Mouse (Mus musculus) mesoderm, embryonic 11.5 days (tissue): ENCODE data around the gene Rps6ka4.

Experiments
- DNase-seq: peaks from one replicate; pipeline ENCODE4 v3.0.0-alpha.2; 2012; ENCODE audit warnings: low read depth, low spot score

Rps6ka4 gene

DNA sequence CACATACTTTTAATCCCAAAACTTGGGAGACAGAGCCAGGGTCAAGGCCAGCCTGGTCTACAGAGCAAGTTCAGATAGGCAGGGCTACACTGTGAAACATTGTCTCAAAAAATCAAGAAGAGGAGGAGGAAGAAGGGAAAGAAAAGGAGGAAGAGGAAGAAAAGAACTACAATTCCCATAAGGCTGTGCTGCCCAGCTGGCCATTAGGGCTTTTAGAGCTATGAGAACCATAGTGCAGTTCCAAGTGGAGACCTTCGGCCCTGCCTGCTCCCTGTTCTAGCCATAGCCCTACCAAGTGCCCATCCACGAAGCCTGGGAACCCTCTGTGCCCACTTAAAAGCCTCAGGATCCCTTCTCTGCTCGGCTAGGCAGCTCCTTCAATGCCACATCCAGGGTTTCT is 11.1 kb upstream of the Rps6ka4 start:
- DNase-seq, result no peak

DNA sequence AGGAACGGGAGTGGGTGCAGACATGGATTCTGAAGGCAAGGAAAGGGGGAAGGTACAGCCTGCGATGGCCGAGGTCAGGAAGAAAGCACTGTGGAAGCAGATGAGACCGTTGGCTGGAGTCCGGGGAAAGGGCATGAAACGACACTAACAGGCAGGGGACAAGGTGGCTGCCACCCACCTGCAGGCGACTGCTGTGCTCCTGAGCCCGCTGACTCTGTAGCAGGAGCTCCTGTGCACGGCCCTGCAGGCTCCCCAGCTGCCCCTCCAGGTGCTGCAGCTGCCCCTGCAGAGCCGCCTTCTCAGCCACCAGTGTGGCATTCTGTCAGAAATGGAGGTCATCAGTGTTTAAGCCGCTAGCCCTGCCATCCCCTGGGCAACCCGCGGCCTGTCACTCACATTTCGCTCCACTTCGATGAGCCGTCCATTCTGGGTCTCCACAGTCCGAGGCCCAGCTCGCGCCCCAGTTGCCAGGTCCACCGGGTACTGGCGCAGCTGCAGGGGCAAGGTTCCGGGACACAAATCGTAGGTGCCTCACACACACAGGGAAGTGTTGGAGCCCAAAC is 9.2 kb upstream of the Rps6ka4 start:
- DNase-seq, result no peak

DNA sequence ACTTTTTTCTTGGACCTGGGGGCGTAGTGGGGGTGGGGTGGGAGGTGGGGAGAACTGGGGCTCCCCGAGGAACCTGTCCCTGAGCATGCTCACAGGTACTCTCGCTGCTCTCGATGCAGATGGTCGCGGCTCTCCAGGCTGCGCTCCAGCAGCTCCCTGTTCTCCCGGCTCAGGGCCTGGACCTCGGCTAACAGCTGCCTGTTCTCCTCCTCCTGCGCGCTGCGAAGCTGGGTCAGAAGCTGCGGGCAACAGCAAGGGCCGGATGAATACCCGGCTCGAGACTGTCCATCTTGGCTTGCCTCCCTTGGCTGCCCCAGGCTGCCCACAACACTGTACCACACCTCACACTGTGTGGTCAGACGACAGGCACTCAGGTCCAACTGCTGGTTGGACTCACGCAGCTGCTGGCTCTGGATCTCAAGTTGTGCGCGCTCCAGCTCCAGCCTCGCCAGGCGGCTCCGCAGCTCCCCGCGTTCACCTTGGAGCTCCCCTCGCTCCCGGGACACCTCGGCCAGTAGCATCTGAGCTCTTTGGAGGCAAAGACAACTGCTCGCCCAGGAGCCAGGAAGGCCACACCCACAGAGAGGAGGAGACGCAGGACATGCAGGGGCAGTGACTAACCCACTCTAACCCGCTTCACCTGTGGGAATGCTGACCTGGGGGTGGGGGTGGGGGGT is 7.5 kb upstream of the Rps6ka4 start:
- no peak for DNase-seq

DNA sequence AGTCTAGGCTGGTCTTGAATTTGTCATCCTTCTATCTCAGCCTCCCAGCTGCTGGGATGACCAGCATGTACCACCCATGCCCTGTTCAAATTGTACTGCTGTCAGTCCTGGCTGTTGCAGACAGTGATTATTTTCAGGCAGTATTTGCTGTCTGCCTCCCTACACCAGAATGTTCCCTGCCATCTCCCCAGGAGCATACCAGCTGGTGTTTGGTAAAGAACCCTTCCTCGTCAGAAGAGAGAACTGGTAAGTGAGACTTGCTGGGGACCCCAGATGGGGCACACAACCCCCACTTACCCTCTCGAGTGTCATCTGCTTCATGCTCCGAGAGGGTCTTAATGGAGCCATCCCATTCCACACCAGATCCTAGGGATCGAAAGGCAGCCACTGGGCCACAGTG is 5.6 kb upstream of the Rps6ka4 start:
- DNase-seq, result no peak

DNA sequence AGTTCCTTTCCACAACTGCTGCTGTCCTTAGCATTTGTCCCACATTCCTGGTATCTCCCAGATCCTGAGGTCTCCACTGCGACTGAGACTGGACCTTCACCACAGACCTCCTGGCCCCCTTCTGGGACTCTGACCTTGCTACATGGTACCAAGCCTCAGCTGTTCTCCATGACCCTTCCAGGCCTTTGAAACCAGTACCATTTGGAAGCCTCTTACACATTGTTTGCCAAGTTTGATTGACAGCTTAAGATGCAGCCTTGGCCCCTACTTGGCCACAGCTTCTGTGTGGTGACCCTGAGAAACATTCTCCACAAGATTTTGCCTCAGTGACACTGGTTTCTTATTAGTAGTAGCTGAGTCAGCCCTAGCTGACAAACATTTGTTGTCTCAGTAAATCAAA is 1.9 kb upstream of the Rps6ka4 start:
- no peak for DNase-seq

DNA sequence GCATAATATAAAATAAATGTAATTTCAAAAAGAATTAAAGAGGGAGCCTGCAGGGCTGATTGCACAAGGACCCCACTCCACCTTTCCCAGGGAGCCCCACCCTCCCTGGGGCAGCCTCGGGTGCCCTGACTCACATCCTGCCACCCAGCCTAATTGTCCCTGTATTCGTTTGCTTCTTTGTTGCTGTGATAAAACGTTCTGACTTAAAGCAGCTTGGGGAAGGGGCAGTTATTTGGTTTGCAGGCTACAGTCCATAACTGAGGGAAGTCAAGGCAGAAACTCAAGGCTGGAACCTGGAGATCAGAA is 809 bp upstream of the Rps6ka4 start:
- no peak for DNase-seq

DNA sequence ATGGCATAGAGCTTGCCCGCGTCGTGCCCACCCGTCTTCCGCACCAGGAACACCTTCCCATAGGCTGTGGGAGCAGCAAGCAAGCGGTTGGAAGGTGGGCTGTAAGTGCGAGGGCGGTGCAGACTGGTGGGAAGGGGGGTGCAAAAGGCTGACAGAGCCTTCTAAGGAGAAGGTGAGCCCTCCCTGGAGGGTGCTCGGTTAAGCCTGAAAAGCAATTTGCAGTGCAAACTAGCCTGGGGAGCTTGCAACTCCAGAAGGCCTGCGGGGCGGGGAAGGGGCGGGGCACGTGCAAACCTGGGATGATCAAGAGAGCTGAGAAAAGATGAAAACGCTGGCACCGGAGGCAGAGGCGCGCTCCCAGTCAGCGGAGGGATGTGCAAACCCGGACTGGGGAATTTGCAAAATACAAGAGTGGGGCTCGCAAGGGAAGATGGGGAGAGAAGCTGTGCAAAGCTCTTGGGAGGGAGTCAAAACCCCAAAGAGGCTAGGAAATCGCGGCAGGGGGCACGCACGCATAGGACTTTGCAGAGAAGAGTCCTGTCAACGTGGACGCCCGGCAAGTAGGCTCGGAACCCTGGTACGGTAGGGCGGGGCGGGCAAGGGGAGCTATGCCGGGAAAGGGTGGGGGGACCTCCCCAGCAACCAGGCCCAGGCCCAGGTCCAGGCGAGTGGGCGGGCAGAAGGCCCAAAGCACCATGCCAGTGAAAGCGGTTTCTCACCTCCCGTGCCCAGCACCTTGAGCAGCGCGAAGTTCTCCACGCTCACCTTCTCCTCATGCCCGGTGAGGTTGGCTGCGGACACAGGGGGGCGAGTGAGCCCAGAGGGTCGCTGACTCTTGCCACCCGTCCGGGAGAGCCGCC is 591 bp downstream of the Rps6ka4 start:
- DNase-seq, result no peak

DNA sequence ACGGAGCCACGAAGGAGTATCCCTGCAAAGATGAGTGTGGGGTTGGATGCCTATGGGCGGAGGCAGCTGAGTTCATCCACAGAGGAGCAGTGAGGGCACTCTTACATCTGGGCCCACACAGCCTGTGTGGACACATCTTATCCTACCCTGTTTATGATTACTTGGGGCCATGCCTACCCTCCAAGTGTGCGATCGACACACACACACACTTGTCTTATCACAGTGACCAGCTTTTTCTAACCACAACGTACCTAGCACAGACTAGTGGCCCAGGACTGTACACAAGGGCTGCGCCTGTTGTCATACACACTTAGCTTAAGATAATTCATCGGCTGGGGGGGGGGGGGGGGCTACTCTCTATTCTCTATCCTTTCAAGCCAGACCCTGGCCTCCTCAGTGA is 8.1 kb downstream of the Rps6ka4 start:
- DNase-seq, result no peak

DNA sequence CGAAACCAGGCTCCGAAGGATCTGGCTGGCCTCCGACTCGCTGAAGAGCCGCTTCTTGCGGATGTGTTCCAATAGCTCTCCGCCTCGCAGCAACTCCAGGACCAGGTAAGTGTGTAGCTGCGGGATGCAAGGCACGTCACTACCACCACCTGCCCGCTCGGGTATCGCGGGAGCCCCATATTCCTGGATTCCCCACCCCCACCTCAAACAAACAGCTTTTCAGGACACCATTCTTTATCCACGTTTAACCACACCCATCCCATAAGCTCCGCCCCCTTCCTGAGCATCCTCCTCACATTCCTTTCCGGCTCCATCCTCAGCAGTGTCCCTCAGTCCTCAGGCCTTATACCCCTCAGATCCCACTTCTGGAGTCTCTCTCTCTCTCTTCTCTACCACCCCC is 9.1 kb downstream of the Rps6ka4 start:
- no peak for DNase-seq

DNA sequence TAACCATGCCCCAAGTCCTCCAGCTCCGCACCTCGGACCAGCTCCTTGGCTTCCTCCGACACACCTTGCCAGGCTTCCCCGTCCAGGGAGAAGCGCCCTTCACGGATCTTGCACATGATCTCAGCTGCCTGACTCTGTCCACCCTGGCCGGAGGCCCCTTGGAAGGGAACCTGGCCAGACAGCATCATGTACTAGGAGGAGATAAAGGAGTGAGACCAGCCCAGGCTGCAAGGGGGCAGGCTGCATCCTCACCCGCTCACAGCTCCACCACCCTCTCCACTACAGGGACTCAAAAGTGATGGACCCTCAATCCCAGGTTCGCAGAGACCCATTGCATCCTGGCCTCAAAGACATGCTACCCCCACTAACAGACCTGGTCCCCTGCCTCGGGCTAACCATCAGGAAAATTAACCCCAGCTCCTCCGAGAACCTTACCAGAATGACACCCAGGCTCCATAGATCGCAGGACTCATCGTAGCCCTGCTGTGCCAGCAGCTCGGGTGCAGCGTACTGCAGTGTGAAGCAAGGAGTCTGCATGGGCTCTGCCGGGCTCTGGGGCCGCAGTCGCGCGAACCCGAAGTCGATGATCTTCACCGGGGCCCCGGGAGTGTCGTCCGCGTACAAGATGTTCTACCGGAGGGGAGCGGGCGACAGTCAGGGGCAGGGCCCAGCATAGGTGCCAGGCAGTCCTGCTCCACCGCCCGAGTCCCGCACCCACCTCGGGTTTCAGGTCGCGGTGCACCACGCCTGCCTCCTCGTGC is 9.7 kb downstream of the Rps6ka4 start:
- DNase-seq, result no peak

DNA sequence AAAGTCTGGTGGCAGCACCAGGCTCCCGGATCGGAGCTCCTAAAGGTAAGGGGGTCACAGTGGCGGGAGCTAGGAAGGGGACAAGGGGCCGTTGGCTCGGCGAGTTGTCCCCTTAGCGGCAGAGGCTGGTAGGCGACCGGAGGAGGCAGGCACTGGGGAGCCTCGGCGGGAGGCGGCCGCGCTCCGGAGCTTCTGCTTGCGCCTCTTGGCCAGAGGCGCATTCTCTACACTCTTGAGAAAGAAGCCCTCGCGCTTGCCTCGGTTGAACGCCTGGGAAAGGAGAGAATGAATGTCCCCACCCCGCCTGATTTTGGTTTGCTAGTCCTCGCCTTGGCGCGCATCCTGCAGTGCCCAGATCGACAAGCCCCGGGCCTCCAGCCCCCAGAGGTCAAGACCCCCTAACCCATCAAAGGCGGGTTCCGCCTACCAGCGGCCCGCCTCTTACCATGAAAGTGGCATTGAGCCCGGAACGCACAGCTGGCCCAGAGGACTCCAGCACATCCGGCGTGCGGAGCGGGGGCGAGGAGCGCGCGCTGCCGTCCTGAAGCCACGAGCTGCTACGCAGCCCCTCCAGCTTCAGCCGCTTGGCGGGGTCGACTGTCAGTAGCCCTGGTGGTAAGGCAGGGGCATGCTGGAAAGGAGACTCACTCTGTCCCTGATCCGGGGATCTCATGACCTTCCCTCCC is 10.4 kb downstream of the Rps6ka4 start:
- peak; percentile 52 for DNase-seq

DNA sequence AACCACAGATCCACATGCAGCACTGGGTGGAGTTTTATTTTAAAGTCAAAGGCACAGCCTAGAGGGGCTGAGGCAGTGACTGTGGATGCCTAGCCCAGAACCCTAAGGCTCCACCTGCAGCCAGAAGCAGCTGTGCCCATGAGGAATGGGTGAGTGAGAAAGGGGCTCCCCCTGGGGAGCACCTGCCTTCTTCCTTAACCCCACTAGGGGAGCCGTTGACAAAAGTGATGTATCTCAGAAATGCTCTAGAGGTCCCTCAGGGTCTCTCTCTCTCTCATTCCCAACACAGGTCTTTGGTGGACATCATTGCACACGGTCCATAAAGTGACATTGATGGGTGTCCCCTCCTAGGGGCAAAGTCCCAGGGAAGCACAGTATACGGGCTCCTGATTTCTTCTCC is 11.4 kb downstream of the Rps6ka4 start:
- no peak for DNase-seq

DNA sequence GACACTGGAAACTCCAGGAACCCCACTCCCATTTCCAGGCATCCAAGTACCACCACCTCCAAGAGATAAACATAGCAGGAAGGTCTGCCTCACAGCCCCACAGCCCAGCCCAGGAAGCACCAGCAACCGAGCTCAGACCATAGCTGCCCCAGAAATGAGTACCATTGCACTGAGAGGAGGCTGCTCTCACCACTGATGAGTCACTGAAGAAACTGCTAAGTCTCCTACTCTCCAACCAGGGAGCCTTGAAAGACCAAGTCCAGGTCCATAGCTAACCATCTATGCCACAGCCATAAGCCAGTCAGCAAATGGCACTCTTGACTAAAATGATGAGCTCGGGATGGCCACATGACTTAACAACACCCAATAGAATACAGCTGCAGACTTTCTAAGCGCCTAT is 13.8 kb downstream of the Rps6ka4 start:
- DNase-seq, result no peak

DNA sequence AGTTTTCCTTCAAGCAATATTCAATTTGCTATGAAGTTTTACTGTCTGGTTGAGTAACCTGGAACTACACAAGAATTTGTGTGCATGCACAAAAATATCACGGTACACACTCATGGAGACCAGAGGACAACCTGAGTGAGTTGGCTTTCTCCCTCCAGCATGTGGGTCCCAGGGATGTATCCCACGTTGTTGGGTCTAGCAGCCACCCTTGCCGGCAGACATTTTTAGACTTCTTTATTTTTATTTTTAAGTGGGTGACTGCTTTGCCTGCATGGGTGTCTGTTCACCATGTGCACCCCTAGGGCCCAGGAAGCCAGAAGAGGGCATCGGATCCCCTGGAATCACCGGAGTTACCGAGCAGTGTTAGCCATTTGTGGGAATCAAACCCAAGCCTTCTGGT is 15.1 kb downstream of the Rps6ka4 start:
- no peak for DNase-seq

DNA sequence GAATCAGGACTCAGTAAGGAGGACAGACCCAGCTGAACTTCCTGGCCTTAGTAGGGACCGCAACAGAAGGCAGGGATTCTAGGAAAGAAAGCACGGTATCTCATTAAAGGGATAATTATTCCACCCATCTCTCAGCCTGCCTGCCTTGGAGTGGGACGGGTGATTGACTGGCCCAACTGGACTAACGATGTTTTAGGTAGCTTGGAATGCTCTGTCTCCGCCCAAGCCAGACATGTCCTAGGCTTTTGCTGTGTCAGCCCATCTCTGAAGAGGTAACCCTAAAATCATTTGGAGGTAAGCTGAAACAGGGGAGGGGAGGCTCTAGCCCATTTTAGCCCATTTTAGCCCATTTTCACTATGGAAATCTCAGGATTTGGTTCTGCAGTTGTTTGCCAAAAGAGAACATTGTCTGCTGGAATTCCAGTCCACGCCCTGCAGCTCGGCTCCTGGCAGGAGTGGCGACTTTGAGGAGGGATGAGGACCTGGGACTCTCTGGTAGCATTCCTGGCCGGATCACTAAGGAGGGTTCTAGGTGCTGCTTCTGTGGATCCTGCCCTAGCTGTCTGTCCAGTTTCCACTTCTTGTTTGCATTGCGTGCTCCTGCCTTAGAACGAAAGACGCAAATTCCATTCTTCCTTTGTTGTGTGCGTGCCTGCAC is 19.8 kb downstream of the Rps6ka4 start:
- no peak for DNase-seq

DNA sequence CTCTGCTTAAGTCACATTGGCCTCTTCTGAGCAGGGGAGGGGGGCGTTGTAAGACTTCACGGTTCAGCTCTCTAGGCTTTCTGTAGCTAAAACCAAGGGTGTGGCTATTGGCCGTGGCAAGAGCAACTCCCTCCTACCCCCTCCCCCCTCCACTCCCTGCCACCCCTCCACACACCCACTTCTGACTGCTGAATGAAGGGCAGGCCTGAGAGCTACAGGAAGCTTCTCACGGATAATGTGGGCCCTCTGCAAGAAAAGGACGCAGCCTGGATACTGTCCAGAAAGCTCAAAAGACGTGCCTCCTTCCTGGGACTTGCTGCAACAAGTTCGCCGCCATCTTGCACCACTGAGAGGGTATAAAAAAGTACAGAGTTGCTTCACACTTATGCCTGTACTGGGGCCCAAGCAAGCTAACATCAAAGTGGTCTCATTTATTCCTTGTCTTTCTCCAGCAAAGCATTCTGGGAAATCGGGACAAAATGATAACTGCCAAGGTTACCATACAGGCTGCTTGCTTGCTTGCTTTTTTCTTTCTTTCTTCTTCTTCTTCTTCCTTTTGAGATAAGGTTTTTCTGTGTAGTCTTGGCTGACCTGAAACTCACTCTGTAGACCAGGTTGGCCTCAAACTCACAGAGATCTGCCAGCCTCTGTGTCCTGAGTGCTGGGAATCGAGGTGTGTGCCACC is 21.2 kb downstream of the Rps6ka4 start:
- no peak for DNase-seq

DNA sequence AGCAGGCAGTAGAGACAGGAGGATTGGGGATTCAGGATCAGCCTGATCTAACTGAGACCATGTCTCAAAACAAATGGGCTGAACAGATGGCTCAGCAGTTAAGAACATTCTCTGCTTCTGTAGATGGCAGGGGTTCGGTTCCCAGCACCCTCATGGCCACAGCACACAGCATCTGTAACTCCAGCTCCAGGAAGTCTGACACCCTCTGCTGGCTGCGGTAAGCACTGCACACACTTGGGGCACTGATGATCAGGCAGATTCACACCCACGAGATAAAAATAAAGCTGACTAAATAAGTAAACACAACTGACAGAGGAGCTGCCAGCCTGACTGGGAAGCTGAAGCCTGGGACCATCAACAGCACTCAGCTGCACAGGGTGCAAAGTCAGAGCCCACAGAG is 25.5 kb downstream of the Rps6ka4 start:
- DNase-seq, result no peak

DNA sequence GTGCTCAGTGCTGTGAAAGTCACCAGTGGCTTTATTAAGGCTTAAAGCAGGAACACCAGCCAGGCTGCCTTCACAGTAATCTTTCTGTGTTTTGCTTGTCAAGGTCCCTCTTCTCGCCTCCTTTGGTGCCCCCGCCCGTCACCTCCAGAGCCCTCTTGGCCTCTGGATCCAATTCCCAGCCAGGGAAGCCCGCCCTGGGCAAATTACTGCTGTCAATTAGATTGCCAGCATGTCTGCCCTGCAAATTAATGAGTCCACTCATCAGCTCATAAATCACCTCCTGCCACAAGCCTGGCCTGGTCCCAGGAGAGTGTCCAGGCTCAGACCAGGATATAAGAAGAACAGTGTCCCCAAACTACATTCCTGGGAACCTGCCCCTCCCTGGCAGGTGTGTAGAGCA is 26.1 kb downstream of the Rps6ka4 start:
- no peak for DNase-seq
